Mouse (Mus musculus) midbrain, postnatal 0 days (tissue): ENCODE results near the gene Ttc24. TPM values are rescaled to one million over a fixed set of nuclear protein-coding genes. Genes with fewer than 3 reads are reported as not detected.

Source experiments
- ATAC-seq: fragments of 200-750 bp; cut with Nextera tagmentation; 2 replicates; pipeline ENCODE4 v1.8.0; 2017; ENCODE audit warnings: moderate number of reproducible peaks, mild to moderate bottlenecking, moderate TSS enrichment, moderate library complexity; ENCODE audit not compliant: low FRiP score
- DNase-seq: peaks from one replicate; pipeline ENCODE4 v3.0.0-alpha.2; 2015; ENCODE audit warnings: low spot score
- H3K27ac ChIP-seq: fragments of 300-500 bp; sonication (generic); 2 replicates; pipeline ENCODE4 v1.5.1; 2014; ENCODE audit warnings: low read depth, mild to moderate bottlenecking, low read length, mixed read lengths
- H3K27me3 ChIP-seq: fragments of 300-500 bp; sonication (generic); 2 replicates; pipeline ENCODE4 v1.6.1; 2014; ENCODE audit warnings: low read length, control low read depth, mixed read lengths; ENCODE audit not compliant: insufficient read depth
- H3K36me3 ChIP-seq: fragments of 300-500 bp; sonication (generic); 2 replicates; pipeline ENCODE4 v1.6.1; 2014; ENCODE audit warnings: low read length, control low read depth, mixed read lengths; ENCODE audit not compliant: insufficient read depth
- H3K4me1 ChIP-seq: fragments of 300-500 bp; sonication (generic); 2 replicates; pipeline ENCODE4 v1.6.1; 2014; ENCODE audit warnings: mild to moderate bottlenecking, control low read depth, antibody characterized with exemption, low read length, mixed read lengths; ENCODE audit not compliant: insufficient read depth
- H3K4me2 ChIP-seq: fragments of 300-500 bp; sonication (generic); 2 replicates; pipeline ENCODE4 v1.6.1; 2014; ENCODE audit warnings: low read depth, mild to moderate bottlenecking, low read length, mixed read lengths; ENCODE audit not compliant: poor library complexity, severe bottlenecking
- H3K4me3 ChIP-seq: fragments of 300-500 bp; sonication (generic); 2 replicates; pipeline ENCODE4 v1.5.1; 2014; ENCODE audit warnings: low read depth, mild to moderate bottlenecking, low read length, moderate library complexity
- H3K9ac ChIP-seq: fragments of 300-500 bp; sonication (generic); replicated peaks from 2 replicates; pipeline ENCODE4 v1.6.1; 2014; ENCODE audit warnings: mild to moderate bottlenecking, low read length, moderate library complexity, mixed read lengths; ENCODE audit not compliant: poor library complexity, severe bottlenecking
- H3K9me3 ChIP-seq: fragments of 300-500 bp; sonication (generic); 2 replicates; pipeline ENCODE4 v1.6.1; 2016; ENCODE audit warnings: low read length, control low read depth
- CTCF ChIP-seq: IDR thresholded peaks from 2 replicates; pipeline ENCODE4 v1.5.1; 2016; ENCODE audit warnings: antibody characterized with exemption, mild to moderate bottlenecking
- WGBS: fragments of 180-500 bp; shearing (Covaris S2); extraction: QIAGEN DNeasy Blood & Tissue Kit; methylation state at CpG from one replicate; pipeline ENCODE4 v1.1.7; 2014; 5-methylcytosine and 5-hydroxymethylcytosine counted together
- polyA plus RNA-seq: library from polyadenylated mRNA; unstranded; fragments of >200 nt; fragmentation: Nextera tagmentation; extraction: Ambion mirVana; gene quantifications from 2 replicates; pipeline ENCODE4 v1.2.1, GENCODE M21; 2015
- total RNA-seq: library from RNA; depleted of rRNA; stranded (reverse); fragments of >200 nt; gene quantifications from 2 replicates; pipeline ENCODE4 v1.2.3, GENCODE M21; 2014; rRNA removed

Gene Ttc24
- total RNA-seq (not detected in 2 replicates), polyA plus RNA-seq (not detected in 2 replicates)

DNA sequence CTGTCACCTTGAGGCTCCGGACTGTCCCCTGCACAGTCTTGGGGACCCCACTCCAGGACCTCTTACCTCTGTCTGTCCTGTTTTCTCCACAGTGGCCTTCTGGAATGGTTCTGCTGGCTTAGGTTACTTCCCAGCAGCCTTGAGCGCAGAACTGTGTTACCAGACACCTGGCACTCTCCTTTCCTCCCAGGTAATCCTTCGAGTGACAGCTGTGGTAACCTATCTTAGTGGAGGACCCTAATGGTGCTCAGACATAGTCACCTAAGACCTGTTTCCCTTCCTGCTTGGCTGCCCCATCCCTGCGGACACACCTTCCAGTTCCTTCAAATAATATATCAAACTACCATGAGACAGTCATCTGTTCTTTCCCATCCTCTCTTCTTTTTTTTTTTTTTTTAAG lies at the start of gene Ttc24:
Gene Ttc24, minus strand, starts transcription at position 101 of the 400 bp plus-strand sequence.
- H3K27me3 ChIP-seq, result no peaks in the 10 kb centered on the region
- no peak for ATAC-seq
- WGBS, result 80% methylated on average over 4 of the region's 4 CpGs

DNA sequence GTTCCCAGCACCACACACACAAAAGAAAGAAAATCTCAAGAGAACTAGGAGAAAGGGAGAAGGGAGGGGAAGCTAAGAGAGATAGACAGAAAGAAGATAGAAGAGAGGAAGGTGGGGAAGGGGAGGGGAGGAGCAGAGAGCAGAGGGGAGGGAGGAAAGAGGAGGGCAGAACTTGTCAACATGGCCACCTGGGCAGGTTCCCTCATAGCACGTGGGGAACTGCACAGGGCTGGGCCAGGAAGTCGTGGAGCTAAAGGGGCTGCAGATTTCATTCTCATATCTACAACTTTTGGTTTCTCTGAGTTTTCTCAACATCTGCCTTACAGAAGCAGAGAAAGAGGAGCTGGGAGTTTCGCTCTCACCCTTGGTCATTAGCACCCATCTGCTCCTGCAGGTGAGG lies 49.5 kb upstream of the Ttc24 start:
- TF ChIP-seq CTCF, result no peak
- Histone ChIP-seq H3K4me2 (no peak overlapping the region), H3K27ac (no peak overlapping the region), H3K36me3 (no peaks in the 10 kb centered on the region), H3K9ac (no peak overlapping the region), H3K27me3 (no peaks in the 10 kb centered on the region), H3K4me3 (no peak overlapping the region), H3K4me1 (no peaks in the 10 kb centered on the region), H3K9me3 (no peaks in the 10 kb centered on the region)
- 74% methylated on average over 3 of the region's 3 CpGs for WGBS
- ATAC-seq, result no peak
- no peak for DNase-seq

More for the DNA sequence above, at the start of gene Ttc24:
- H3K4me1 ChIP-seq, result no peaks in the 10 kb centered on the region
- no peaks in the 10 kb centered on the region for H3K9me3 ChIP-seq
- H3K4me3 ChIP-seq, result no peak within 1 kb of the TSS
- no peak for TF ChIP-seq CTCF
- DNase-seq, result no peak
- no peaks in the 10 kb centered on the region for H3K36me3 ChIP-seq
- H3K4me2 ChIP-seq, result no peak within 1 kb of the TSS
- no peak within 1 kb of the TSS for H3K9ac ChIP-seq
- no peak within 1 kb of the TSS for H3K27ac ChIP-seq

DNA sequence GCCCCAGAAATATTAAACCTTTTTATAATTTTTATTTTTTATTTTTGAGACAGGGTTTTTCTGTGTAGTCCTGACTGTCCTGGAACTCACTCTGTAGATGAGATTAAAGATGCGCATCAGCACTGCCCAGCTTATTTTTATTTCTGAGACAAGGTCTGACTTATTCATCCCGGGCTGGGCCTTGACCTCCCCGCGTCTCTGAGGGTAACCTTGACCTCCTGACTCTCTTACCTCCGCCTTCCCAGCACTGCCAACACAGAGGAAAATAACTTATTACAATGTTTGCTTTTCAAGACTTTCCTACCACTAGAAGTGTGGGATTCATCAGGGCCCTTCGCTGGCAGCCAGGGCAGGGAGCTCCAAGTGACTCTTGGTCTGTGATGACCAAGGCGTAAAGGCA lies 48.1 kb upstream of the Ttc24 start:
- Histone ChIP-seq H3K27ac (no peak overlapping the region), H3K4me1 (no peaks in the 10 kb centered on the region), H3K27me3 (no peaks in the 10 kb centered on the region), H3K9me3 (no peaks in the 10 kb centered on the region), H3K4me3 (no peak overlapping the region), H3K36me3 (no peaks in the 10 kb centered on the region), H3K4me2 (no peak overlapping the region), H3K9ac (no peak overlapping the region)
- TF ChIP-seq CTCF, result no peak
- DNase-seq (no peak), ATAC-seq (no peak)
- WGBS, result 87% methylated on average over 7 of the region's 7 CpGs

DNA sequence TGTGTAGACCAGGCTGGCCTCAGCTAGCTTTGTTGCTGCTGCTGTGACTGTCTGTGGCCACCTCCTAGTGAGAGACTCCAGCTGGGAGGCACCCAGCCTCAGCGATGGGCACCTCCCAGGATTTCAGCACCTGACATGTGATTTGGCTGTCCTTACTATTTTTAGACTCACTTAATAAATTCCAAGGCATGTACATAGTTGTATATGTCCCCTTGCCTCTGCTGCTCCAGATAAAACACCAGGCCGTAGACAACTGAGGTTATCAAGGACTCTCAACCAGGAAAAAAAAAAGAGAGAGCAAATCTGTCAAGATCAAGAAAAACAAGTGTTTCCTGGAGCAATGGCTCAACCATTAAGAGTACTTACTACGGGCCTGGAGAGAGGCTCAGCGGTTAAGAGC lies 47.1 kb upstream of the Ttc24 start:
- H3K27me3 ChIP-seq, result no peaks in the 10 kb centered on the region
- H3K27ac ChIP-seq, result no peak overlapping the region
- no peaks in the 10 kb centered on the region for H3K4me1 ChIP-seq
- DNase-seq, result no peak
- no peak overlapping the region for H3K9ac ChIP-seq
- ATAC-seq, result no peak
- H3K4me2 ChIP-seq, result no peak overlapping the region
- TF ChIP-seq CTCF, result no peak
- WGBS, result 75% methylated on average over 4 of the region's 4 CpGs
- no peak overlapping the region for H3K4me3 ChIP-seq
- H3K36me3 ChIP-seq, result no peaks in the 10 kb centered on the region
- H3K9me3 ChIP-seq, result no peaks in the 10 kb centered on the region

DNA sequence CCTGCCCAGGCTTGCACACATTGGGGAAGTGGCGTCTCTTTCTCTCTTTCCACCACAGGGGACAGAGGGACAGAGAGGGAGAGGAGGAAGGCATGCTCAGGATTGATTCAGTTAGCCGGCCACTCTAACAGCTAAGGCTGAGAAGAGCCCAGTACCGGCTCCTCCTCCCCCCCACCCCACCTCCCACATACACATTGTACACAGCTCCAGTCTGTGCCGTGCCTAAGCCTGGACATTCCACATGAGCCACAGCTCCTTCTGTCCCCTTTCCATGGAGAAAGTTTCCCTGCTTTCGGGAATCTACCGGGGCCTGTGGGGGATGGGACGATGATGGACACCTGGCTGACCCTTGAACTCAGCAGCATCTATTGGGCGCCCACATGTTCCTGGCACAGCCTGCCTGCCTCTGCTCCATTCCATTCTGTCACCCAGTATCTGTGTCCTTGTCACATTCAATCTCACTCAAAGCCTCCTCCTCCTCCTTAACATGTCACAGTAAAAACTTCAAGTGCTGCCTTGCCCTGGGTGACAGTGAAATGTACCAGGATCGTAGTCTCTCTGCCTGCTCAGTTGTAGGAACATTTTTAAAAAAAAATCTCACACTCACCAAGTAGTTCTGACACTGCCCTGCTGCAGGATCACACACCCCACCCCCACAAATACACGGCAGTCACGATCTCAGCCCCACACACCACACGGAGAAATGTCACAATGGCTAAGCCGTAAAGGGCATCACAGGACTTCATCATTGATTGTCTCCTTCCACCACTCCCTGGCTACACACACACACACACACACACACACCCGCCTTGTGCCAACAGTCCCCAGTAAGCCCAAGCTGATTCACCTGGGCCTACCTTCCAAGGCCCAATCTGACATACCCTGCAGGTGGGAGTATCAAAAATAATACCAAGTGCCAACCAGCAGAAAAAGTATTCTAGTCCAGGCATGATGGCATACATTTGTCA lies 43.3 kb upstream of the Ttc24 start:
- H3K4me1 ChIP-seq, result no peaks in the 10 kb centered on the region
- WGBS, result 77% methylated on average over 14 of the region's 14 CpGs
- H3K9ac ChIP-seq, result no peak overlapping the region
- no peaks in the 10 kb centered on the region for H3K9me3 ChIP-seq
- H3K4me2 ChIP-seq, result no peak overlapping the region
- DNase-seq (no peak), ATAC-seq (no peak)
- H3K36me3 ChIP-seq, result no peaks in the 10 kb centered on the region
- H3K27me3 ChIP-seq, result no peaks in the 10 kb centered on the region
- no peak overlapping the region for H3K4me3 ChIP-seq
- H3K27ac ChIP-seq, result no peak overlapping the region
- no peak for TF ChIP-seq CTCF

DNA sequence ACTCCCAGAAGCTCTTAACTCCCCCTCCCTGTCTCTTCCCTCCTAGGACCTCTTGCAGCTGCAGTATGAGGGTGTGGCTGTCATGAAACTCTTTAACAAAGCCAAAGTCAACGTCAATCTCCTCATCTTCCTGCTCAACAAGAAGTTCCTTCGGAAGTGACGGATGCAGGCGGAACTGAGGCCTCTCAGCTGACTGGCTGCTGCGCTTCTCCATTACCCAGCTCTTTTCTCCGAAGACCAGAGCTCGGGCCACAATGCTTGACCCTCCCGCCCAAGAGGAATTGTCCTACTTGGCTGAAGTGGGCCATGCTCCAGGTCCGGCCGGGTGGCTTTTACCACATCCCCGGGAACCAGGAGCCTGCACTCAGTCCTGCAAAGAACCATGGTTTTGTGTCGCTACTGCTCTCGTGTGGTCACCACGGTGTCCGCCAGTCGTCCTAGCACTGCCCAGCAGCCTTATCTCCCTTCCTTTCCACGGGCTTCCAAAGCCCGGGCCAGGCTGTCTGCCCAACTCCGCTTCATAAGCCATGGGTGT lies 42.1 kb upstream of the Ttc24 start:
- H3K4me2 ChIP-seq, result no peak overlapping the region
- no peak overlapping the region for H3K9ac ChIP-seq

More for the DNA sequence above, 42.1 kb upstream of the Ttc24 start:
- no peak overlapping the region for H3K4me3 ChIP-seq
- no peak for TF ChIP-seq CTCF
- no peak overlapping the region for H3K27ac ChIP-seq
- ATAC-seq (no peak), DNase-seq (no peak)
- H3K36me3 ChIP-seq, result no peaks in the 10 kb centered on the region
- 91% methylated on average over 19 of the region's 19 CpGs for WGBS
- no peaks in the 10 kb centered on the region for H3K4me1 ChIP-seq
- H3K9me3 ChIP-seq, result no peaks in the 10 kb centered on the region
- no peaks in the 10 kb centered on the region for H3K27me3 ChIP-seq
